Mouse (Mus musculus) stomach, postnatal 0 days (tissue): ENCODE measurements at regions not wholly inside any gene's neighbourhood (a gene's known extent, or its start where the extent isn't known, plus 50 kb on each side); places are given as distances from the start of the nearest gene placed in this dataset.

Source experiments
- ATAC-seq: fragments of 200-750 bp; cut with Nextera tagmentation; 2 replicates; pipeline ENCODE4 v1.8.0; 2017; ENCODE audit not compliant: low FRiP score, low TSS enrichment
- DNase-seq: peaks from one replicate; pipeline ENCODE4 v3.0.0-alpha.2; 2016; ENCODE audit warnings: low spot score
- H3K27ac ChIP-seq: fragments of 300-500 bp; sonication (generic); replicated peaks from 2 replicates; pipeline ENCODE4 v1.5.1; 2014; ENCODE audit warnings: mild to moderate bottlenecking, control low read depth
- H3K27me3 ChIP-seq: fragments of 300-500 bp; sonication (generic); 2 replicates; pipeline ENCODE4 v1.6.1; 2014; ENCODE audit warnings: low read length; ENCODE audit not compliant: control insufficient read depth, insufficient read depth
- H3K36me3 ChIP-seq: fragments of 300-500 bp; sonication (generic); 2 replicates; pipeline ENCODE4 v1.6.1; 2014; ENCODE audit warnings: low read length, mixed read lengths; ENCODE audit not compliant: control insufficient read depth, insufficient read depth
- H3K4me1 ChIP-seq: fragments of 300-500 bp; sonication (generic); replicated peaks from 2 replicates; pipeline ENCODE4 v1.6.1; 2014; ENCODE audit warnings: antibody characterized with exemption; ENCODE audit not compliant: control insufficient read depth, insufficient read depth
- H3K4me2 ChIP-seq: fragments of 300-500 bp; sonication (generic); replicated peaks from 2 replicates; pipeline ENCODE4 v1.6.1; 2014; ENCODE audit warnings: low read depth, mild to moderate bottlenecking, control low read depth, moderate library complexity
- H3K4me3 ChIP-seq: fragments of 300-500 bp; sonication (generic); 2 replicates; pipeline ENCODE4 v1.5.1; 2014; ENCODE audit warnings: low read depth, low read length, control low read depth
- H3K9ac ChIP-seq: fragments of 300-500 bp; sonication (generic); 2 replicates; pipeline ENCODE4 v1.6.1; 2014; ENCODE audit warnings: mild to moderate bottlenecking, low read length, control low read depth, mixed read lengths
- H3K9me3 ChIP-seq: fragments of 300-500 bp; sonication (generic); 2 replicates; pipeline ENCODE4 v1.6.1; 2016; ENCODE audit warnings: low read length; ENCODE audit not compliant: control insufficient read depth
- CTCF ChIP-seq: IDR thresholded peaks from 2 replicates; pipeline ENCODE4 v1.5.1; 2016; ENCODE audit warnings: antibody characterized with exemption, low read depth, mild to moderate bottlenecking, moderate library complexity
- EP300 ChIP-seq: optimal IDR thresholded peaks from 2 replicates; pipeline ENCODE3; 2016; ENCODE audit warnings: antibody characterized with exemption
- WGBS: fragments of 180-500 bp; shearing (Covaris S2); extraction: QIAGEN DNeasy Blood & Tissue Kit; methylation state at CpG from one replicate; pipeline ENCODE4 v1.1.7; 2014; 5-methylcytosine and 5-hydroxymethylcytosine counted together

DNA sequence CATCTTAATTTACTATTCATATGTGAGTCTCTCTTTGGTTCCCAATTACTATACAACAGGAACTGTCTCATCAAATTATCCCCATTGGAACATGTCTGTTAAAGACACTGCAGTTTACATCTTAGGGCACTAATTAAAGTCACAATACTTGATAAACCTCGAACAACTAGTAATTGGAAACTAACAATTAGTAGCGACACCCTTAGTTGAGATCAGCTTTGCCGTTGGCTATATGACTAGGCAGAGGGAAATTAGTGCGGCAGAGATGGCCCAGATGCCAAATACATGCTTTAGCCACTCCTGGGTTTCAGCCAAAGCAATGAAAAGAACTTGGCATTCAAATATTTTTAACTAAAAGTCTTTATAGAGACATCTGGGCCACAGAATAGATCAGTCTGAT lies 265.7 kb upstream of the Smarca2 start:
- no peak for ATAC-seq
- H3K36me3 ChIP-seq, result no peaks in the 10 kb centered on the region
- no peaks in the 10 kb centered on the region for H3K27me3 ChIP-seq
- no peak overlapping the region for H3K4me2 ChIP-seq
- TF ChIP-seq EP300 (no peak), CTCF (no peak)
- no peaks in the 10 kb centered on the region for H3K4me1 ChIP-seq
- no peak overlapping the region for H3K9ac ChIP-seq
- 85% methylated on average over 4 of the region's 4 CpGs for WGBS
- H3K9me3 ChIP-seq, result no peaks in the 10 kb centered on the region
- no peak overlapping the region for H3K4me3 ChIP-seq
- no peak for DNase-seq
- no peak overlapping the region for H3K27ac ChIP-seq

DNA sequence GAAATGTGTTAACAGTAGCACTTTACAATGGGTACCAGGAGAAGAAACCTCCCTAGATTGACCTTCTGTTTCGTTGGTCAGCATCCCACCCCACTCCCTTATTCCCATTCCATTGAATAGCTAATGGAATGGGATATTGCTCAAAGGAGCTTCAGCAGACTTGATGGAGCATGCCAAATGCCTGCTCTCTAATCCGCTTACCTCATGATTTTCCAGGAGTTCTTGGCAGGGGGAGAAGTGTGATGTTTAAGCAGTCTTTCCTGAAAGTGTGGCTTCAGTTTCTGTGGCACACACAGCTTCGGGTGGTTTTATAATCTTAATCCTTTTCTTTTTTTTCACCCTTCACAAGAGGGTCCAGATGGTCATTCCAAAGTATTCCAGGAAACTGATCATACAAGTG lies 264.7 kb upstream of the Smarca2 start:
- Histone ChIP-seq H3K9me3 (no peaks in the 10 kb centered on the region), H3K27me3 (no peaks in the 10 kb centered on the region), H3K9ac (no peak overlapping the region), H3K4me3 (no peak overlapping the region), H3K27ac (no peak overlapping the region), H3K36me3 (no peaks in the 10 kb centered on the region), H3K4me2 (no peak overlapping the region), H3K4me1 (no peaks in the 10 kb centered on the region)
- DNase-seq (no peak), ATAC-seq (no peak)
- TF ChIP-seq CTCF, result no peak
- TF ChIP-seq EP300, result no peak
- WGBS, result 52% methylated on average over 3 of the region's 3 CpGs

DNA sequence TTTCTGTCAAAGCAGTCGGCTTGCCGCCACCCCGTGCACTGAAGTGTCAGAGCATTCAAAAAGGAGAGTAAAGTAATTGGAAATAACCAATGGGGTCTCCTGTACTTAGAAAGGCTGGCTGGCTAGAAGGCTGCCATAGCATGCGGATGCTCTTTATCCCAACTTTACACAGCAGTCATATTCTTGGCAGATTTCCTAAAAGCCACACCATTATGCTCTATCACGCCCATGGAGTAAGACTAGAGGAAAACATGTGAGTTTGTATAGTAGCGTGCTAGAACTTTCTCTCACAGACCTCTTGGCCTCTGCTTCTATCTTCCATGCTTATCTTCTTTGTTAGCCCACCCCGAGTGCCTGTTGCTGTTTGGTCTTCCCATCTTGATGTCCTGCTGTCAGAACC lies 249.8 kb upstream of the Smarca2 start:
- no peaks in the 10 kb centered on the region for H3K36me3 ChIP-seq
- WGBS, result 58% methylated on average over 7 of the region's 7 CpGs
- H3K27ac ChIP-seq, result no peak overlapping the region
- no peaks in the 10 kb centered on the region for H3K9me3 ChIP-seq
- no peak overlapping the region for H3K9ac ChIP-seq
- ATAC-seq (no peak), DNase-seq (no peak)
- H3K4me1 ChIP-seq, result no peaks in the 10 kb centered on the region
- TF ChIP-seq CTCF (no peak), EP300 (no peak)
- no peak overlapping the region for H3K4me3 ChIP-seq
- H3K4me2 ChIP-seq, result no peak overlapping the region
- no peaks in the 10 kb centered on the region for H3K27me3 ChIP-seq

DNA sequence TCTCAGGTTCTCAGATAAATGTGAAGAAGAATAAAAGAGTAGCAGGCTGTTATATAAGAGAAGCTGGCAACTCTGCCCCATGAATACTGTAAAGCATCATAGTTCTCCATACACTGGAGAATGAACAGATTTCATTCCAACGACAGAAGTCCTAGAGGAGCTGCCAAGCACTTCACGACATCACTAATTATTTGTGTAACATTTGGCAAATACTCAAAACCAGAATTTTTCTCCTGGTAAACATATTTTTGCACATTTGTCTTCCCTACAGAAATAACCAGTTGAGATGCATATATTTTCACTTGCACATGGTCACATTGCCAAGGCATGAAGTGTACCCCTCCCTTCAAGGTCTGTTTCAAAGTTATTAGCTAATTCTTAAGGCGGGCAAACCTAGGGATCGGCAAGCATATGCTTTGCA lies 220.9 kb upstream of the Smarca2 start:
- 63% methylated on average over 4 of the region's 4 CpGs for WGBS
- no peak for ATAC-seq
- Histone ChIP-seq H3K27ac (no peak overlapping the region), H3K4me2 (no peak overlapping the region), H3K9ac (no peak overlapping the region), H3K9me3 (no peaks in the 10 kb centered on the region), H3K4me3 (no peak overlapping the region), H3K27me3 (no peaks in the 10 kb centered on the region), H3K36me3 (no peaks in the 10 kb centered on the region), H3K4me1 (no peaks in the 10 kb centered on the region)
- TF ChIP-seq EP300, result no peak
- no peak for TF ChIP-seq CTCF
- no peak for DNase-seq

DNA sequence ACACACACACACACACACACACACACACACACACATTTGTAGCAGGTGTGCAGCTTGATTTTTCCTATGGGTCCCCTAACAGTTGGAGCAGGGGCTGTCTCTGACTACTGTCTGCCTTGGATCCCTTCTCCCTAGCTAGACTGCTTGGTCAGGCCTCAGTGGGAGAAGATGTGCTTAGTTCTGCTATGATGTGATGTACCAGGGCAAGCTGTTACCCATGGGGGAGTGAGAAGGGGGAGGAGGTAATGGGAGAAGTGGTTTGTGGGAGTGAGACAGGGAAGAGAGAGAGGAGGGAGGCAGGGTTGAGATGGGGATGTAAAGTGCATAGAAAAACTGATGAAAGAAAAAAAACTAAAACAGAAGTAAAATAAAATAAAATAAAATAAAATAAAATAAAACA lies 218.8 kb upstream of the Smarca2 start:
- no peak overlapping the region for H3K4me2 ChIP-seq
- no peaks in the 10 kb centered on the region for H3K36me3 ChIP-seq
- H3K9me3 ChIP-seq, result no peaks in the 10 kb centered on the region
- TF ChIP-seq EP300 (no peak), CTCF (no peak)
- no peaks in the 10 kb centered on the region for H3K27me3 ChIP-seq
- no peak for ATAC-seq
- H3K27ac ChIP-seq, result no peak overlapping the region
- no peak overlapping the region for H3K9ac ChIP-seq
- no peak for DNase-seq
- H3K4me3 ChIP-seq, result no peak overlapping the region
- no peaks in the 10 kb centered on the region for H3K4me1 ChIP-seq

DNA sequence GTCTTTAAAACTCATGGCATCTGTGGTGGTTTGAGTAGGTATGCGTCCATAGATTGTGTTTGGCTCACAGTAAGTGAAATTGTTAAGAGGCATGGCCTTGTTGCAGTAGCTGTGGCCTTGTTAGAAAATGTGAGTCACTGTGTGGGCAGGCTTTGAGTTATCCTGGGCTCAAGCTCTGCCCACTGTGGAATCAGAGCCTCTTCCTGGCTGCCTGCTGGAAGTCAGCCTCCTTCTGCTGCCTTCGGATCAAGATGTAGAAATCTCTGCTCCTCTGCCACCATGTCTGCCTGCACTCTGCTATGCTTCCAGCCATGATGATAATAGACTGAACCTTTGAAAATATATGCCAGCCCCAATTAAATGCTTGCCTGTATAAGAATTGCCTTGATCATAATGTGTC lies 192.2 kb upstream of the Smarca2 start:
- DNase-seq (no peak), ATAC-seq (no peak)
- no peaks in the 10 kb centered on the region for H3K4me1 ChIP-seq
- no peaks in the 10 kb centered on the region for H3K27me3 ChIP-seq
- H3K4me3 ChIP-seq, result no peak overlapping the region
- 93% methylated on average over 2 of the region's 2 CpGs for WGBS
- no peak overlapping the region for H3K27ac ChIP-seq
- H3K4me2 ChIP-seq, result no peak overlapping the region
- H3K9ac ChIP-seq, result no peak overlapping the region
- TF ChIP-seq CTCF (no peak), EP300 (no peak)
- no peaks in the 10 kb centered on the region for H3K9me3 ChIP-seq
- H3K36me3 ChIP-seq, result no peaks in the 10 kb centered on the region
